Mouse (Mus musculus): ENCODE results near the gene Rpl35.

DNA sequence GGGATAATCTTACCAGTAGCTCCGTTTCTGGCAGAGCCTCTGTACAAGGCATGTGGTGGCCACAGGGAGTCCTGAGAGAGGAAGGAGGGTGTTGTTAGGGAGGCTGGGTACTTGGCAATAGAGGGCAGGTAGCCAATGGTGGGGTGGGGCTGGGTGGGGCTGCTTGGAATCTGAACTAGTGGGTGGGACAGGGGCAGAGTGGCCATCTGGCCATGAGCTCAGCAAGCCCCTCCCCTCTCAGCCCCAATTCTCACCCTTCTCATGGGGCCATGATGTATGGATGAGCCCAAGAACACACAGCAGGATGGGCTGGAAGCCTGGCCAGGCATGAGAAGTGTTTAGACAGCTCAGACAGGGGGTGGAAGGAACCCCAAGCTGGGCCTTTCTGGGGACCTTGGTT, 18.1 kb downstream of the Rpl35 start:
- TF ChIP-seq CTCF (conservative IDR thresholded peaks at IDR 0.05; ENCODE audit: low read length) (no peak), POU5F1 (IDR thresholded peaks at IDR 0.05; ENCODE audit: borderline replicate concordance, low read length) (no peak)
